Mouse (Mus musculus) thymus, postnatal 36 days (tissue): ENCODE measurements at regions not wholly inside any gene's neighbourhood (a gene's known extent, or its start where the extent isn't known, plus 50 kb on each side); places are given as distances from the start of the nearest gene placed in this dataset.
"Not testable (repeated sequence)": the region's sequence is repeated elsewhere in the genome, so short reads cannot be mapped to it uniquely, and the experiment has no call there.

Source experiments
- DNase-seq, 2 experiments: peaks; one replicate each; pipeline ENCODE4 v3.0.0; 2022; ENCODE audit warnings: mixed read lengths in 2 of 2

GRCm38 (mm10) chr6:22506871-22507270 lies 150.8 kb upstream of the Fam3c start:
- DNase-seq: no peak

- DNase-seq: no peak
These were observed 141.3 kb upstream of the Fam3c start for GRCm38 (mm10) chr6:22497306-22497705.

- DNase-seq: peak in 1 of 2 experiments; percentile 6
These were observed 140.4 kb upstream of the Fam3c start for GRCm38 (mm10) chr6:22496471-22496870.

- DNase-seq: no peak
These were observed 137.7 kb upstream of the Fam3c start for GRCm38 (mm10) chr6:22493632-22494260.

GRCm38 (mm10) chr6:22492896-22493295 lies 136.9 kb upstream of the Fam3c start:
- no peak for DNase-seq

- no peak for DNase-seq
These were observed 134.7 kb upstream of the Fam3c start for GRCm38 (mm10) chr6:22490762-22491161.

- no peak for DNase-seq
These were observed 131.4 kb upstream of the Fam3c start for GRCm38 (mm10) chr6:22487467-22487866.

GRCm38 (mm10) chr6:22485828-22486518 lies 129.9 kb upstream of the Fam3c start:
- no peak for DNase-seq

- DNase-seq: not testable (repeated sequence)
These were observed 126.2 kb upstream of the Fam3c start for GRCm38 (mm10) chr6:22482257-22482656.

- no peak for DNase-seq
These were observed 118.6 kb upstream of the Fam3c start for GRCm38 (mm10) chr6:22474604-22475003.

GRCm38 (mm10) chr6:22474011-22474410 lies 118.0 kb upstream of the Fam3c start:
- no peak for DNase-seq

- not testable (repeated sequence) for DNase-seq
These were observed 116.4 kb upstream of the Fam3c start for GRCm38 (mm10) chr6:22472400-22472799.

GRCm38 (mm10) chr6:22467334-22467993 lies 111.4 kb upstream of the Fam3c start:
- DNase-seq: no peak

- DNase-seq: no peak
These were observed 109.9 kb upstream of the Fam3c start for GRCm38 (mm10) chr6:22465926-22466325.

- DNase-seq: no peak
These were observed 103.5 kb upstream of the Fam3c start for GRCm38 (mm10) chr6:22459440-22460016.

- no peak for DNase-seq
These were observed 96.2 kb upstream of the Fam3c start for GRCm38 (mm10) chr6:22452203-22452602.

GRCm38 (mm10) chr6:22450501-22450900 lies 94.5 kb upstream of the Fam3c start:
- DNase-seq: no peak

- no peak for DNase-seq
These were observed 92.9 kb upstream of the Fam3c start for GRCm38 (mm10) chr6:22448906-22449305.

GRCm38 (mm10) chr6:22447636-22448035 lies 91.6 kb upstream of the Fam3c start:
- no peak for DNase-seq

GRCm38 (mm10) chr6:22446621-22447310 lies 90.7 kb upstream of the Fam3c start:
- DNase-seq: peak; percentile 17 to 24

- not testable (repeated sequence) for DNase-seq
These were observed 88.8 kb upstream of the Fam3c start for GRCm38 (mm10) chr6:22444856-22445255.

- no peak for DNase-seq
These were observed 88.2 kb upstream of the Fam3c start for GRCm38 (mm10) chr6:22444220-22444619.

GRCm38 (mm10) chr6:22443573-22443972 lies 87.5 kb upstream of the Fam3c start:
- DNase-seq: no peak
